Mouse (Mus musculus) intestine, embryonic 16.5 days (tissue): ENCODE results near the gene Fam19a5. TPM values are rescaled to one million over a fixed set of nuclear protein-coding genes. Genes with fewer than 3 reads are reported as not detected.
A peak's percentile ranks its signal among the peaks of the same experiment; 100 is the strongest.

Source experiments
- ATAC-seq: fragments of 200-750 bp; cut with Nextera tagmentation; 2 replicates; pipeline ENCODE4 v1.8.0; 2017; ENCODE audit warnings: moderate TSS enrichment, moderate library complexity
- H3K27ac ChIP-seq: fragments of 300-500 bp; sonication (generic); 2 replicates; pipeline ENCODE4 v1.5.1; 2014; ENCODE audit warnings: mild to moderate bottlenecking, low read length
- H3K27me3 ChIP-seq: fragments of 300-500 bp; sonication (generic); replicated peaks from 2 replicates; pipeline ENCODE4 v1.6.1; 2014; ENCODE audit warnings: low read length, control low read depth, mixed read lengths; ENCODE audit not compliant: control insufficient read depth, insufficient read depth
- H3K36me3 ChIP-seq: fragments of 300-500 bp; sonication (generic); 2 replicates; pipeline ENCODE4 v1.6.1; 2014; ENCODE audit warnings: low read length, control low read depth; ENCODE audit not compliant: control insufficient read depth, insufficient read depth
- H3K4me1 ChIP-seq: fragments of 300-500 bp; sonication (generic); 2 replicates; pipeline ENCODE4 v1.6.1; 2014; ENCODE audit warnings: low read length, control low read depth, mixed read lengths; ENCODE audit not compliant: control insufficient read depth, insufficient read depth
- H3K4me2 ChIP-seq: fragments of 300-500 bp; sonication (generic); 2 replicates; pipeline ENCODE4 v1.6.1; 2014; ENCODE audit warnings: low read depth, low read length, control low read depth
- H3K4me3 ChIP-seq: fragments of 300-500 bp; sonication (generic); 2 replicates; pipeline ENCODE4 v1.5.1; 2014; ENCODE audit warnings: mild to moderate bottlenecking, low read length
- H3K9ac ChIP-seq: fragments of 300-500 bp; sonication (generic); 2 replicates; pipeline ENCODE4 v1.6.1; 2014; ENCODE audit warnings: low read depth, low read length
- H3K9me3 ChIP-seq: fragments of 300-500 bp; sonication (generic); 2 replicates; pipeline ENCODE4 v1.6.1; 2016; ENCODE audit warnings: low read length, control low read depth; ENCODE audit not compliant: control insufficient read depth
- WGBS: fragments of 180-500 bp; shearing (Covaris S2); extraction: QIAGEN DNeasy Blood & Tissue Kit; methylation state at CpG from one replicate; pipeline ENCODE4 v1.1.7; 2014; 5-methylcytosine and 5-hydroxymethylcytosine counted together
- polyA plus RNA-seq: library from polyadenylated mRNA; unstranded; fragments of >200 nt; fragmentation: Nextera tagmentation; extraction: Ambion mirVana; gene quantifications from 2 replicates; pipeline ENCODE4 v1.2.1, GENCODE M21; 2015

Fam19a5 gene
- polyA plus RNA-seq, 1 experiment from 2014 or later, result 2.1 TPM

GRCm38 (mm10) chr15:87545731-87546360, 1.7 kb downstream of the Fam19a5 start:
- 27% methylated on average over 8 of the region's 8 CpGs for WGBS
- ATAC-seq, result no peak
- H3K27me3 ChIP-seq, result peaks cover 62% of the 10 kb centered on the region

DNA sequence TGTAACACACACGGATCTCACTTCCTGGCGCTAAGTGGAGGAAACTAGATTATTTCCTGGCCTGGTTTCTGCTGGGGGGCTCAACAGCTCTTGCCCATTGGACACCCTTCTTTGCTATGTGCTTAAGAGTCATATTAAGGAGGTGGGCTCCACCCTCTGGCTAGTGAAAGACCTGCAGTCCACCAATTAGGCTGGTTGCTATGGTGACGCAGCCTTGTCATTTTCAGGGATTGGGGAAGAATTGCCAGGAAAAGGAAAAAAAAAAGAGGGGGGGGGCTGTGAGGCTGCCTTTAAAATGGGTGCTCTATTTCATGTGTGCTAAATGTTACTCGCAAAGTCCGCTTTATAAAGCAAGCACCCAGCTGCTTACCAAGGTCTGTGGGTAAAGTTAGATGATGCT, 2.9 kb downstream of the Fam19a5 start:
- peaks cover 6% of the 10 kb centered on the region; the same call in 1 of the 2 replicates for H3K4me1 ChIP-seq
- ATAC-seq, result no peak
- H3K4me3 ChIP-seq, result no peak overlapping the region
- H3K9ac ChIP-seq, result no peak overlapping the region
- no peaks in the 10 kb centered on the region for H3K36me3 ChIP-seq
- no peak overlapping the region for H3K4me2 ChIP-seq
- H3K27me3 ChIP-seq, result peaks cover 64% of the 10 kb centered on the region
- H3K9me3 ChIP-seq, result no peaks in the 10 kb centered on the region
- 46% methylated on average over 5 of the region's 5 CpGs for WGBS
- H3K27ac ChIP-seq, result no peak overlapping the region

More at GRCm38 (mm10) chr15:87545731-87546360, 1.7 kb downstream of the Fam19a5 start:
- no peaks in the 10 kb centered on the region for H3K9me3 ChIP-seq
- H3K9ac ChIP-seq, result no peak overlapping the region
- H3K4me3 ChIP-seq, result no peak overlapping the region
- no peak overlapping the region for H3K4me2 ChIP-seq
- peaks cover 6% of the 10 kb centered on the region; the same call in 1 of the 2 replicates for H3K4me1 ChIP-seq
- H3K27ac ChIP-seq, result no peak overlapping the region
- H3K36me3 ChIP-seq, result no peaks in the 10 kb centered on the region

GRCm38 (mm10) chr15:87549724-87550123, 5.6 kb downstream of the Fam19a5 start:
- no peak overlapping the region for H3K27ac ChIP-seq
- 0 out of 2 replicates have a peak, but pooled peaks cover 2% of the 10 kb centered on the region for H3K4me1 ChIP-seq
- no peak overlapping the region for H3K4me3 ChIP-seq
- 75% methylated on average over 4 of the region's 4 CpGs for WGBS
- no peak overlapping the region for H3K4me2 ChIP-seq
- H3K27me3 ChIP-seq, result peaks cover 42% of the 10 kb centered on the region
- H3K36me3 ChIP-seq, result no peaks in the 10 kb centered on the region
- no peaks in the 10 kb centered on the region for H3K9me3 ChIP-seq
- no peak overlapping the region for H3K9ac ChIP-seq
- ATAC-seq, result no peak

GRCm38 (mm10) chr15:87550756-87551155, 6.7 kb downstream of the Fam19a5 start:
- no peak for ATAC-seq
- Histone ChIP-seq H3K4me3 (no peak overlapping the region), H3K4me1 (no peaks in the 10 kb centered on the region), H3K27me3 (peaks cover 32% of the 10 kb centered on the region), H3K4me2 (no peak overlapping the region), H3K9ac (no peak overlapping the region), H3K9me3 (no peaks in the 10 kb centered on the region), H3K36me3 (no peaks in the 10 kb centered on the region), H3K27ac (no peak overlapping the region)
- 47% methylated on average over 5 of the region's 5 CpGs for WGBS

GRCm38 (mm10) chr15:87551556-87551955, 7.5 kb downstream of the Fam19a5 start:
- Histone ChIP-seq H3K9me3 (no peaks in the 10 kb centered on the region), H3K27me3 (peaks cover 25% of the 10 kb centered on the region), H3K9ac (no peak overlapping the region), H3K27ac (no peak overlapping the region), H3K36me3 (no peaks in the 10 kb centered on the region), H3K4me3 (no peak overlapping the region), H3K4me2 (no peak overlapping the region), H3K4me1 (no peaks in the 10 kb centered on the region)
- 34% methylated on average over 8 of the region's 8 CpGs for WGBS
- no peak for ATAC-seq

DNA sequence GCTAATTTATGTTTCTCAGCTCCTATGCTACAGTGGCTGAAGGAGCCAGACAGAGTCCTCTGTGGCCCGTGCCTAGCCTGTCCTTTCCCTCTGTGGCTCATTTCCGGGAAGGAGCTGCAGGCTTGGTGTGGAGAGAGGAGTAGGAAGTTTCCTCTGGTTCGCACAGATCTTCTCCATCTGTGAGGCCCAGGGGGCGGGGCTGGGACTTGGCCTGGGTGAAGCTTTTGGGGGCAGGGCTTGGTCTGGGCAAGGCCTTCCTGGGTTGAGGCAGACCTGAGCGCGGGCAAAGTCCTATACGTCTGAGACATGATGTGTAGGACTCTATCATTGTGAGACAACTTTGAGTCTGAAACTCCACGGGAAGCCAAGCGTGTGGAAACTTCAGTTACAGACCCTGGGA, 11.7 kb downstream of the Fam19a5 start:
- WGBS, result 74% methylated on average over 9 of the region's 9 CpGs
- Histone ChIP-seq H3K4me3 (no peak overlapping the region), H3K36me3 (no peaks in the 10 kb centered on the region), H3K9me3 (no peaks in the 10 kb centered on the region), H3K27me3 (peaks cover 2% of the 10 kb centered on the region; the same call in 1 of the 2 replicates), H3K27ac (no peak overlapping the region), H3K4me2 (no peak overlapping the region), H3K9ac (no peak overlapping the region), H3K4me1 (no peaks in the 10 kb centered on the region)
- ATAC-seq, result no peak

GRCm38 (mm10) chr15:87564331-87564730, 20.2 kb downstream of the Fam19a5 start:
- no peaks in the 10 kb centered on the region for H3K4me1 ChIP-seq
- H3K9ac ChIP-seq, result no peak overlapping the region
- no peak for ATAC-seq
- no peak overlapping the region for H3K4me3 ChIP-seq
- H3K27me3 ChIP-seq, result no peaks in the 10 kb centered on the region
- no peaks in the 10 kb centered on the region for H3K36me3 ChIP-seq
- H3K27ac ChIP-seq, result no peak overlapping the region
- H3K9me3 ChIP-seq, result no peaks in the 10 kb centered on the region
- 88% methylated on average over 5 of the region's 5 CpGs for WGBS
- H3K4me2 ChIP-seq, result no peak overlapping the region

DNA sequence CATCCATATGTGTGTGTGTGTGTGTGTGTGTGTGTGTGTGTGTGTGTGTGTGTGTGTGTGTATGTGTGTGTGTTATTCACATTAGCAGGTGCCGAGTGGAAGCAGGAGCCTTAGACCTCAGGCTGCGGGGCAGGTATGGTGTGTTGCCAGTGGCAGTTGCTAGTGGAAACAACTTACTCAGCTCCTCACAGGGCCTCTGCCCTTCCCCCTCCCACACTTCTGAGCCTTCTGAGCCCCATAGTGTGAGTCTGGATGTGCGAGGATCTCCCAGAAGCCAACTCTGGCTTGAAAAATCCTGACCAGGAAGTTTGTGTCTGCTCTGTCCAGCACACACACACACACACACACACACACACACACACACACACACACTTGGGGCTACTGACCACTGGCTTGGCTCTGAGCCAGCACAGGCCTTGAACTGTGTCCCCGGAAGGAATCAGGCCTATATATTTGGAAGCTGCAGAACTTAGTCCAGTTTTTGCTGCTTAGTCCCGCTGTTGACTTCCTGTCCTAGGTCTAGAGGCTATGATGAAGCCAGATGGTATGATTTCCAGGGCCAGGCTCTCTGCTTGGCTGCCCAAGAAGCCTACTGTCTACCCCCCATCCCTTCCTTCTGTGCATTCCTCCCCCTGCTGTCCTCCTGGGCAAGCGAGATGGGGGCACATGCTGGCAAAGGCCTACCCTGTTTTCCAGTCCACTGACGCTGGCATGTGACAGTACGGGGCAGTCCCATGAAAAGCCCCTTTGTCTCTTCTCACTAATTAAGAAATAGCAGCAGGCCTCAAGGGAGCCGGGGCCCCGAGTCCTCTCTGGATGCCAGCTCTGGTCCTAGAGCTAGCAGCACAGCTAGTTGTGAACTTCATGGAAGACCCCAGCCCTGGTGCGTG, 22.2 kb downstream of the Fam19a5 start:
- WGBS, result 74% methylated on average over 11 of the region's 11 CpGs
- ATAC-seq, result peak; percentile 46
- Histone ChIP-seq H3K27ac (no peak overlapping the region), H3K9ac (no peak overlapping the region), H3K9me3 (no peaks in the 10 kb centered on the region), H3K4me3 (no peak overlapping the region), H3K36me3 (no peaks in the 10 kb centered on the region), H3K27me3 (no peaks in the 10 kb centered on the region), H3K4me2 (no peak overlapping the region), H3K4me1 (no peaks in the 10 kb centered on the region)

GRCm38 (mm10) chr15:87570182-87570581, 26.1 kb downstream of the Fam19a5 start:
- no peak overlapping the region for H3K27ac ChIP-seq
- H3K36me3 ChIP-seq, result no peaks in the 10 kb centered on the region
- H3K27me3 ChIP-seq, result no peaks in the 10 kb centered on the region
- whole genome bisulfite sequencing, result 79% methylated on average over 11 of the region's 11 CpGs
- no peak overlapping the region for H3K9ac ChIP-seq
- no peak for ATAC-seq
- H3K9me3 ChIP-seq, result no peaks in the 10 kb centered on the region
- no peak overlapping the region for H3K4me3 ChIP-seq
- no peak overlapping the region for H3K4me2 ChIP-seq
- H3K4me1 ChIP-seq, result no peaks in the 10 kb centered on the region
